ENCODE assay signal across 8 mouse cellular contexts in the genomic region with DNA sequence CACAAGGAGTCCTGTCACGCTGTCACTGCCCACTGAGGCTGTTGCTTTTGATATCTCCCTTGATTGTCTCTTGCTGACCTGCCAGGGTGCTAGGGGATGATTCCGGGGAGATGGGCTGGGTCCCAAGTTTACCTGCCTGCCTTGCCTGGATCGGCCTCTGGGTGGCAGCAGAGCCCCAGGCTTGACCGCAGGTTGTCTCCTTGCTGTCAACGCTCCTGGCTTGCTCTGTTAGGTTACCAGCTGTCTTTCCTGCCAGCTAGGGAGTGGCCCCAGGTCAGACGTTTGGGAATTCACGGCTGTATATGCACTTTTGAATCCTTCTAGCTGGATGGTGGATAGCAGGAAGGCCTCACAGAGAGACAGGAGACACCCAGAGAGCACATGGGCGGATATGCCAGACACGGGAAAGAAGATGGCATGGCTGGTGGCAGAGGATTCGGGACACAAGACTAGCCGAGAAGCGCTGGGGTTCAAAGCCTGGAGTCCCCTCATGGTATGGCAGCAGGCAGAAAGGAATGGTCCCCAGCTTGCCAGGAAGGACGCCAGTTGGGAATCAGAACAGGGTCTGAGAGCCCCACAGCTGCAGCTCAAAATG. TPM values are rescaled to one million over a fixed set of nuclear protein-coding genes. Genes with fewer than 3 reads are reported as not detected.
A peak's percentile ranks its signal among the peaks of the same experiment; 100 is the strongest.
DNase-seq lines count a peak whose midpoint lies in the region; ATAC-seq and TF ChIP-seq lines count a peak whose summit lies in the region.

No protein-coding gene starts in this region.

- no peaks in the 10 kb centered on the region for H3K36me3 ChIP-seq in liver, embryonic 12.5 days
- no peaks in the 10 kb centered on the region for H3K36me3 ChIP-seq in forebrain, postnatal 0 days (ENCODE audit: insufficient read depth)
- no peaks in the 10 kb centered on the region for H3K36me3 ChIP-seq in liver, embryonic 11.5 days (ENCODE audit: control insufficient read depth, insufficient read depth, low read length)
- no peaks in the 10 kb centered on the region for H3K36me3 ChIP-seq in neural tube, embryonic 13.5 days

- peak; percentile 100 for TF ChIP-seq CTCF in cerebellum, adult 2 months (IDR thresholded peaks at IDR 0.05; ENCODE audit: borderline replicate concordance, insufficient read depth, low read depth, low read length)
- TF ChIP-seq CTCF in forebrain, postnatal 0 days (IDR thresholded peaks at IDR 0.05; ENCODE audit: low read depth) = peak; percentile 100

- no peak overlapping the region for H3K4me3 ChIP-seq in liver, embryonic 12.5 days
- peak overlapping the region; percentile 11 for H3K4me3 ChIP-seq in cerebellum, adult 2 months (replicated peaks; ENCODE audit: insufficient read depth, low read depth, low read length)
- no peak overlapping the region for H3K4me3 ChIP-seq in forebrain, postnatal 0 days (ENCODE audit: low read depth, low read length)
- no peak overlapping the region for H3K4me3 ChIP-seq in liver, embryonic 11.5 days (ENCODE audit: low read depth, low read length)
- H3K4me3 ChIP-seq in neural tube, embryonic 13.5 days = no peak overlapping the region

- no peak for TF ChIP-seq POLR2A in cerebellum, adult 2 months (IDR thresholded peaks at IDR 0.05; ENCODE audit: borderline replicate concordance, insufficient read depth, low read length)

- H3K9ac ChIP-seq in liver, embryonic 12.5 days = no peak overlapping the region
- 0 out of 2 replicates have a peak overlapping the region, but pooled peaks have one; percentile 3 for H3K9ac ChIP-seq in forebrain, postnatal 0 days
- H3K9ac ChIP-seq in liver, embryonic 11.5 days (ENCODE audit: low read depth, low read length) = no peak overlapping the region
- H3K9ac ChIP-seq in neural tube, embryonic 13.5 days = no peak overlapping the region

- peak; percentile 64 for DNase-seq in liver
- peak; percentile 63 to 82 for DNase-seq in cerebellum, adult 2 months
- DNase-seq in forebrain, postnatal 0 days = peak; percentile 87
- peak; percentile 12 to 52 for DNase-seq in kidney, adult 8-10 months
- peak; percentile 69 for DNase-seq in liver, embryonic 11.5 days (ENCODE audit: low spot score)
- peak; percentile 53 for DNase-seq in thymus, postnatal 25 days

- H3K27me3 ChIP-seq in liver, embryonic 12.5 days (replicated peaks) = peaks cover 5% of the 10 kb centered on the region; the same call in 1 of the 2 replicates
- H3K27me3 ChIP-seq in cerebellum, adult 2 months (ENCODE audit: control insufficient read depth, insufficient read depth, low read length) = no peaks in the 10 kb centered on the region
- H3K27me3 ChIP-seq in forebrain, postnatal 0 days (ENCODE audit: insufficient read depth, low read length) = no peaks in the 10 kb centered on the region
- no peaks in the 10 kb centered on the region for H3K27me3 ChIP-seq in liver, embryonic 11.5 days (replicated peaks; ENCODE audit: control insufficient read depth, insufficient read depth, low read length)
- no peaks in the 10 kb centered on the region for H3K27me3 ChIP-seq in neural tube, embryonic 13.5 days

- no peak overlapping the region for H3K4me2 ChIP-seq in liver, embryonic 12.5 days
- 0 out of 2 replicates have a peak overlapping the region, but pooled peaks have one; percentile 10 for H3K4me2 ChIP-seq in forebrain, postnatal 0 days (ENCODE audit: low read depth)
- no peak overlapping the region for H3K4me2 ChIP-seq in liver, embryonic 11.5 days
- no peak overlapping the region for H3K4me2 ChIP-seq in neural tube, embryonic 13.5 days

- no peak overlapping the region for H3K27ac ChIP-seq in liver, embryonic 12.5 days
- H3K27ac ChIP-seq in cerebellum, adult 2 months (ENCODE audit: insufficient read depth, low read length) = no peak overlapping the region
- no peak overlapping the region for H3K27ac ChIP-seq in forebrain, postnatal 0 days (ENCODE audit: low read depth, low read length)
- no peak overlapping the region for H3K27ac ChIP-seq in liver, embryonic 11.5 days (ENCODE audit: low read depth, low read length)
- H3K27ac ChIP-seq in neural tube, embryonic 13.5 days (replicated peaks) = no peak overlapping the region

- 27% methylated on average over 13 of the region's 13 CpGs for WGBS in liver, embryonic 12.5 days (ENCODE audit: insufficient replicate concordance)
- WGBS in cerebellum, adult 2 months = 16% methylated on average over 13 of the region's 13 CpGs
- WGBS in forebrain, postnatal 0 days = 35% methylated on average over 13 of the region's 13 CpGs
- WGBS in liver, embryonic 11.5 days = 28% methylated on average over 13 of the region's 13 CpGs
- WGBS in neural tube, embryonic 13.5 days = 28% methylated on average over 13 of the region's 13 CpGs

- no peak for ATAC-seq in liver, embryonic 12.5 days
- ATAC-seq in forebrain, postnatal 0 days = peak; percentile 68
- ATAC-seq in liver, embryonic 11.5 days (replicated peaks; ENCODE audit: low FRiP score) = no peak
- ATAC-seq in neural tube, embryonic 13.5 days (ENCODE audit: low read depth) = 0 out of 2 replicates have a peak, but pooled peaks have one; percentile 55

- H3K4me1 ChIP-seq in liver, embryonic 12.5 days = no peaks in the 10 kb centered on the region
- no peaks in the 10 kb centered on the region for H3K4me1 ChIP-seq in cerebellum, adult 2 months (ENCODE audit: control insufficient read depth, insufficient read depth, low read length)
- H3K4me1 ChIP-seq in forebrain, postnatal 0 days (ENCODE audit: insufficient read depth) = no peaks in the 10 kb centered on the region
- H3K4me1 ChIP-seq in liver, embryonic 11.5 days (replicated peaks; ENCODE audit: control insufficient read depth, insufficient read depth, low read length) = no peaks in the 10 kb centered on the region
- peaks cover 30% of the 10 kb centered on the region for H3K4me1 ChIP-seq in neural tube, embryonic 13.5 days (replicated peaks)

- no peaks in the 10 kb centered on the region for H3K9me3 ChIP-seq in liver, embryonic 12.5 days (replicated peaks)
- H3K9me3 ChIP-seq in forebrain, postnatal 0 days (ENCODE audit: low read length) = no peaks in the 10 kb centered on the region
- no peaks in the 10 kb centered on the region for H3K9me3 ChIP-seq in liver, embryonic 11.5 days (ENCODE audit: control insufficient read depth, low read length)
- no peaks in the 10 kb centered on the region for H3K9me3 ChIP-seq in neural tube, embryonic 13.5 days

RNA-seq across cellular contexts. Expression of gene Gjb5, which starts 10.5 kb away (rescaled TPM):
- polyA plus RNA-seq in liver, embryonic 12.5 days (2016; fragmentation: Nextera tagmentation; extraction: Ambion mirVana) = 0.14 and 0.23 TPM in 2 replicates
- 0.05 and 0.06 TPM in 2 replicates for polyA plus RNA-seq in cerebellum, adult 2 months (2012; rRNA removed)
- 0.10 TPM in 1 of 2 replicates, not detected in the other for total RNA-seq in forebrain, postnatal 0 days (2014; rRNA removed)
- 0.11 TPM in 1 of 2 replicates, not detected in the other for polyA plus RNA-seq in forebrain, postnatal 0 days (2015; fragmentation: Nextera tagmentation; extraction: Ambion mirVana)
- polyA plus RNA-seq in liver, embryonic 11.5 days (2014; fragmentation: Nextera tagmentation; extraction: Ambion mirVana) = 0.22 and 0.40 TPM in 2 replicates
- polyA plus RNA-seq in neural tube, embryonic 13.5 days (2015; fragmentation: Nextera tagmentation; extraction: Ambion mirVana) = 0.22 and 0.45 TPM in 2 replicates

RNA-seq across cellular contexts. Expression of gene Gjb4, which starts 14.6 kb away (rescaled TPM):
- not detected in 2 replicates for polyA plus RNA-seq in liver, embryonic 12.5 days (2016; fragmentation: Nextera tagmentation; extraction: Ambion mirVana)
- 0.10 TPM in 1 of 2 replicates, not detected in the other for polyA plus RNA-seq in cerebellum, adult 2 months (2012; rRNA removed)
- not detected in 2 replicates for total RNA-seq in forebrain, postnatal 0 days (2014; rRNA removed)
- polyA plus RNA-seq in forebrain, postnatal 0 days (2015; fragmentation: Nextera tagmentation; extraction: Ambion mirVana) = not detected in 2 replicates
- polyA plus RNA-seq in liver, embryonic 11.5 days (2014; fragmentation: Nextera tagmentation; extraction: Ambion mirVana) = not detected in 2 replicates
- polyA plus RNA-seq in neural tube, embryonic 13.5 days (2015; fragmentation: Nextera tagmentation; extraction: Ambion mirVana) = not detected in 2 replicates

RNA-seq across cellular contexts. Expression of gene Gjb3, which starts 37.8 kb away (rescaled TPM):
- polyA plus RNA-seq in liver, embryonic 12.5 days (2016; fragmentation: Nextera tagmentation; extraction: Ambion mirVana) = 0.16 TPM in 1 of 2 replicates, not detected in the other
- 0.18 and 0.36 TPM in 2 replicates for polyA plus RNA-seq in cerebellum, adult 2 months (2012; rRNA removed)
- 1.2 TPM in 1 of 2 replicates, not detected in the other for total RNA-seq in forebrain, postnatal 0 days (2014; rRNA removed)
- 0.20 and 0.30 TPM in 2 replicates for polyA plus RNA-seq in forebrain, postnatal 0 days (2015; fragmentation: Nextera tagmentation; extraction: Ambion mirVana)
- 0.14 and 0.26 TPM in 2 replicates for polyA plus RNA-seq in liver, embryonic 11.5 days (2014; fragmentation: Nextera tagmentation; extraction: Ambion mirVana)
- polyA plus RNA-seq in neural tube, embryonic 13.5 days (2015; fragmentation: Nextera tagmentation; extraction: Ambion mirVana) = not detected in 2 replicates

RNA-seq across cellular contexts. Expression of gene Gja4, which starts 54.6 kb away (rescaled TPM):
- polyA plus RNA-seq in liver, embryonic 12.5 days (2016; fragmentation: Nextera tagmentation; extraction: Ambion mirVana) = 2.5 and 3.1 TPM in 2 replicates
- polyA plus RNA-seq in cerebellum, adult 2 months (2012; rRNA removed) = 7.5 and 8.3 TPM in 2 replicates
- 13.3 and 20.5 TPM in 2 replicates for total RNA-seq in forebrain, postnatal 0 days (2014; rRNA removed)
- 15.3 and 15.7 TPM in 2 replicates for polyA plus RNA-seq in forebrain, postnatal 0 days (2015; fragmentation: Nextera tagmentation; extraction: Ambion mirVana)
- polyA plus RNA-seq in liver, embryonic 11.5 days (2014; fragmentation: Nextera tagmentation; extraction: Ambion mirVana) = 4.4 and 5.5 TPM in 2 replicates
- polyA plus RNA-seq in neural tube, embryonic 13.5 days (2015; fragmentation: Nextera tagmentation; extraction: Ambion mirVana) = 18.4 and 22.9 TPM in 2 replicates

Comparison
In these comparisons a context has a peak if more than half of its experiments do, and no peak if none do; other contexts are left out.
1. DNase-seq: peak in every context shown above with its lines; median percentile 87 in forebrain, postnatal 0 days; 72 in cerebellum, adult 2 months; 69 in liver, embryonic 11.5 days; 64 in liver; 53 in thymus, postnatal 25 days; 32 in kidney, adult 8-10 months.
2. ATAC-seq: peak in forebrain, postnatal 0 days (single experiment) and neural tube, embryonic 13.5 days (single experiment); none in liver, embryonic 12.5 days (single experiment) and liver, embryonic 11.5 days (single experiment).